Mouse (Mus musculus) bone marrow macrophage, adult 2 months (primary cell): Measurements from ENCODE around the gene Grasp. TPM values are rescaled to one million over a fixed set of nuclear protein-coding genes. Genes with fewer than 3 reads are reported as not detected.

Source experiments
- H3K27ac ChIP-seq: 2 replicates; pipeline ENCODE4 v1.5.1; 2012; ENCODE audit warnings: low read depth, low read length; ENCODE audit not compliant: insufficient read depth
- H3K4me1 ChIP-seq: 2 replicates; pipeline ENCODE4 v1.6.1; 2012; ENCODE audit warnings: low read length; ENCODE audit not compliant: control insufficient read depth, insufficient read depth
- H3K4me3 ChIP-seq: 2 replicates; pipeline ENCODE4 v1.5.1; 2012; ENCODE audit warnings: mild to moderate bottlenecking, low read length, moderate library complexity; ENCODE audit not compliant: insufficient read depth
- CTCF ChIP-seq: IDR thresholded peaks from 2 replicates; pipeline ENCODE4 v1.5.1; 2012; ENCODE audit warnings: low read depth, mild to moderate bottlenecking, low read length, moderate library complexity
- POLR2A ChIP-seq: IDR thresholded peaks from 2 replicates; pipeline ENCODE4 v1.6.1; 2012; ENCODE audit warnings: mild to moderate bottlenecking, low read depth, low read length, borderline replicate concordance
- polyA plus RNA-seq: library from polyadenylated mRNA; stranded (reverse); fragments of >200 nt; gene quantifications from 2 replicates; pipeline ENCODE4 v1.2.4, GENCODE M21; 2012; ENCODE audit not compliant: missing spikeins, insufficient read depth, insufficient read length

Gene Grasp
- polyA plus RNA-seq, 1 experiment, result not detected

- no peaks in the 10 kb centered on the region for H3K4me1 ChIP-seq
- no peak overlapping the region for H3K4me3 ChIP-seq
- H3K27ac ChIP-seq, result no peak overlapping the region
- no peak for TF ChIP-seq CTCF
- no peak for TF ChIP-seq POLR2A
These were observed 11.3 kb downstream of the Grasp start for GRCm38 (mm10) chr15:101235342-101235698.

GRCm38 (mm10) chr15:101235728-101236327, 11.8 kb downstream of the Grasp start:
- TF ChIP-seq CTCF (no peak), POLR2A (no peak)
- Histone ChIP-seq H3K4me3 (no peak overlapping the region), H3K4me1 (no peaks in the 10 kb centered on the region), H3K27ac (no peak overlapping the region)

DNA sequence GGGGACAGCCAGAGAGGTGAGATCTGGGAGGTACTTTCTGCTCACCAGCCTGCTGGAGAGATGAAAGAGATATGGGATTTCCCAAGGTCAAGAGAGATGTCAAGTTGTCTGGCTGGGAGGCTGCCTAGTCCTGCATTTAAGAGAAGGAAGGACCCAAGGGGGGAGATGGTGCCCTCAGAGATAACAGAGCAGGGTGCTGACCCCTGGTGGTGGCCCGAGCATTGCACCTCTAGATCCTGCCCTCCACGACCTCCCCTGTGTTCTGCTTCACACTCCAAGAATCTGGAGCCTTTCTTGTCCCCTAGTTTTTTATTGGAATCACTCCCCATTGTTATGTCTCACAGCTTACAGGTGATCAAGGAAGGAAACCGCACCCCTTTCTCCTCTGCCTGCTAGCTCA, 12.9 kb downstream of the Grasp start:
- H3K4me1 ChIP-seq, result peaks cover 5% of the 10 kb centered on the region; the same call in 1 of the 2 replicates

GRCm38 (mm10) chr15:101238885-101239511, 15.0 kb downstream of the Grasp start:
- no peak overlapping the region for H3K27ac ChIP-seq
- peaks cover 11% of the 10 kb centered on the region for H3K4me1 ChIP-seq
- no peak overlapping the region for H3K4me3 ChIP-seq
- TF ChIP-seq POLR2A (no peak), CTCF (peak; percentile 28; the same call in 1 of the 2 replicates)

More for the DNA sequence above, 12.9 kb downstream of the Grasp start:
- H3K4me3 ChIP-seq, result no peak overlapping the region
- no peak overlapping the region for H3K27ac ChIP-seq
- TF ChIP-seq CTCF (peak; percentile 82), POLR2A (no peak)

DNA sequence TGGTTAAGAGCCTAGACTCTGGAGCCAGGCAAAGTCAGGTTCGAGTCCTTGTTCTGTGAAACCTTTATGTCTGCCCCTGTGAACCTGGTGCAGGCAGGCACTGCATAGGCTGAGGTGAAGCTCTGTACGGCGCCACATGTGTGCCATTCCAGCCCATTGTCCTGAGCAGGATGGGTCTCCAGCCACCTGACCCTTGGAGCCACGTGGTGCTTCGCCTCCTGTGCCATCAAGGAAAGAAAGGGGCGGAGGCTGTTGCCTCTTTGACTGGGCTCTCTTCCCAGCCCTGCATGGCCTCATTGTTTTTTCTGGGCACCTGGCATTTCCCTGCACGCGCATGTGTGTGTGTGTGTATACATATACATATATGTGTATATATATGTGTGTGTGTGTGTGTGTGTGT, 15.8 kb downstream of the Grasp start:
- peaks cover 18% of the 10 kb centered on the region for H3K4me1 ChIP-seq
- TF ChIP-seq POLR2A (no peak), CTCF (no peak)
- no peak overlapping the region for H3K4me3 ChIP-seq
- no peak overlapping the region for H3K27ac ChIP-seq

- peak overlapping the region; percentile 28 for H3K4me3 ChIP-seq
- TF ChIP-seq CTCF (peak; percentile 79), POLR2A (no peak)
These were observed 16.8 kb downstream of the Grasp start for GRCm38 (mm10) chr15:101240799-101241204.

DNA sequence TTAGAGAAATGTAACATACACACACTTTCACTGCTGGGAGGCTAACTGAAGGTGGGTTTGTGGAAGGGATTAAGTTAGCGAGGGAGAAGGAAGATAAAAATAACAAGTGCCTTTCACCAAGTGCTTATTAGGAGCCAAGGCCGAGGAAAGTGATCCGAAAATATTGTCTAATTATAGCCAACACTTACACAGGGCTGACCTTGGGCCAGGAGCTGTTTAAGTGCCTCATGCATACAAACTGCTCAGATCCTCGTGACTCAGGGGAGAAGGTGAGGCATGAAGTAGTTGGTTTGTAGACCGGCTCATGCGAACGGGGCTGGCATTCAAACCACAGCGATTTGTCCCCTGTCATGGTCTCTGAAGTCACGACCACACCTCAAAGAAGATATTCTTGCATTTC, 17.2 kb downstream of the Grasp start:
- peak overlapping the region; percentile 28 for H3K4me3 ChIP-seq
- peaks cover 23% of the 10 kb centered on the region for H3K4me1 ChIP-seq
- TF ChIP-seq CTCF, result no peak
- TF ChIP-seq POLR2A, result no peak
- no peak overlapping the region for H3K27ac ChIP-seq

More at GRCm38 (mm10) chr15:101240799-101241204, 16.8 kb downstream of the Grasp start:
- Histone ChIP-seq H3K4me1 (peaks cover 20% of the 10 kb centered on the region), H3K27ac (no peak overlapping the region)

- TF ChIP-seq CTCF, result no peak
- TF ChIP-seq POLR2A, result no peak
- H3K4me3 ChIP-seq, result no peak overlapping the region
- peaks cover 25% of the 10 kb centered on the region for H3K4me1 ChIP-seq
- no peak overlapping the region for H3K27ac ChIP-seq
These were observed 17.9 kb downstream of the Grasp start for GRCm38 (mm10) chr15:101241853-101242252.

DNA sequence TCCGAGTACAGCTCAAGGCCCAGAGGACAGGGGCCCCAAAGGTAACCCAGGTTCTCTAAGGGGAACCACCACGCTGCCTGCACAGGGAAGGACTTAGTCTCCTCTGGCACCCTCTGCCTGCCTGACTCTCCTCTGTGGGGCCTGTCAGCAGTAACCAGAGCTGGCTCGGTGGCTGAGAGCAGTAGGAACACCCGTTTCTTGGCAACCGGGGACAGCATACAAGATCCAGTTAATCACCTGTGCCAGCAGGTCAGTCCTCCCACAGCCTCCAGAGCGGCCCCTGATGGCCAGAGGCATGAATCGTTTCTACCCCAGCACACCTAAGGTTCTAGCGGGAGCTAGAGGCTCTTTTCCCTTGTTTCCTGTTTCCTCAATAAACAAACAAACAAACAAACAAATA, 18.7 kb downstream of the Grasp start:
- Histone ChIP-seq H3K27ac (no peak overlapping the region), H3K4me3 (no peak overlapping the region), H3K4me1 (peaks cover 32% of the 10 kb centered on the region)
- TF ChIP-seq CTCF (no peak), POLR2A (no peak)

DNA sequence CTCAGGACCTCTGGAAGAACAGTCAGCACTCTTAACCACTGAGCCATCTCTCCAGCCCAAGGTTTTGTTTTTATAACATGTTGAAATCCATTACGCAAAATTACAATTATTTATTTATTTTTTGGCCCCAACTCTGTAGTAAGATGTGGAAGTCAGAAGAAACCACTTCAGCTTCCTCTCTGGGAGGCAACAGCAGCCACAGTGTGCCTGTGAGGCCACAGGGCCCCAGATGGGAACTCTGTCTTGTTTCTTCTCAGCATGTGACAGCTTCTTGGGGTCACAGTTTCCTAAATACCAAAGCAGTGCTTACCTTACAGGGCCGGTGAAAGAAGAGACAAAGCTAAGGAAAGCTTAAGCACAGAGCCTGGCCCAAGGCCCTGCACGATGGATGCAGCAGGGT, 20.0 kb downstream of the Grasp start:
- peak overlapping the region; percentile 73 for H3K27ac ChIP-seq
- H3K4me3 ChIP-seq, result no peak overlapping the region
- TF ChIP-seq POLR2A, result no peak
- no peak for TF ChIP-seq CTCF
- peaks cover 41% of the 10 kb centered on the region for H3K4me1 ChIP-seq
